Mouse (Mus musculus) c-Kit-positive CD71-negative TER-119-negative erythroid progenitor cells, embryonic 14.5 days (primary cell): ENCODE data around the gene Ltb.
A peak's percentile ranks its signal among the peaks of the same experiment; 100 is the strongest.

Experiments used
- DNase-seq: peaks from one replicate; pipeline ENCODE4 v3.0.0-alpha.2; 2013; ENCODE audit warnings: low read depth

Gene Ltb

DNA sequence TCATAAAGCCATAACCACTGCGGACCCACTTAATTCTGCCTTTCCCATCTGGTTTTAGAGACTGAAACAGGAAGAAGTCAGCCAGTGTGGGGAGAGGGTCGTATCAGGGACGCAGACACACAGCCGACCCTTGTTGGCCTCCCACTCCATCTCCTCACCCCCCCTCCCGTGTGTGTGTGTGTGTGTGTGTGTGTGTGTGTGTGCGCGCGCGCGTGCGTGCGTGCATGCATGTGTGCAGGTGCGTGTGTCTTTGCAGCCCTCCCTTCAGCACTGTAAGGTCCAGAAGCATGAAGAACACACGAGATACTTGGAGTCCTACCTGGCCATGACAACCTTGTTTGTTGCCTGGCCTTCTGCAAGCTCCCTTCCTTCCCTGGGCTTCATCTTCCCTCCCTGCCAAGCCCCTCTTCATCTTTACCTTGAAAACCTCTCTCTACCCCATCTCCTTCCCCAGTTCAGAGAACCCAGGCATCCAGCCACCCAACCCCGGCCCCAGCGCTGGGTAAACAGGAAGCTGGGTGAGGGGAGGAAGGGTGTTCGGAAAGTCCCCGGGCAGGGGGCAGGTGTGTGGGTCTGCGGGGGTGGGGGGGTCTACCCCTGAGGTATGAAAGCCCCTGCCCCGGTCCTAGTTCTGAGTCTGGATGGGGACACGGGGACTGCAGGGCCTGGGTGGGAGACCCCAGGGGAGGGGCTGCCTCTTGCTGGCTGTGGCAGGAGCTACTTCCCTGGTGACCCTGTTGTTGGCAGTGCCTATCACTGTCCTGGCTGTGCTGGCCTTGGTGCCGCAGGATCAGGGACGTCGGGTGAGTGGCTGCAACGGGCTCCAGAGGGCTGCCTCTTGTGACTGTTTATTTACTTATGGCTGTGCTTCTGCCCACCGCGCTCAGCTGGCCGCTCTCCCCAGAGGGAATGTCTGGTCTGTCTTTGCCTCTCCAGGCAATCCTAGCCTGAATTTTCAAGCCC, at the start of gene Ltb:
TSS of gene Ltb (plus strand) at position 559 of the 963 bp plus-strand sequence.
- no peak for DNase-seq

DNA sequence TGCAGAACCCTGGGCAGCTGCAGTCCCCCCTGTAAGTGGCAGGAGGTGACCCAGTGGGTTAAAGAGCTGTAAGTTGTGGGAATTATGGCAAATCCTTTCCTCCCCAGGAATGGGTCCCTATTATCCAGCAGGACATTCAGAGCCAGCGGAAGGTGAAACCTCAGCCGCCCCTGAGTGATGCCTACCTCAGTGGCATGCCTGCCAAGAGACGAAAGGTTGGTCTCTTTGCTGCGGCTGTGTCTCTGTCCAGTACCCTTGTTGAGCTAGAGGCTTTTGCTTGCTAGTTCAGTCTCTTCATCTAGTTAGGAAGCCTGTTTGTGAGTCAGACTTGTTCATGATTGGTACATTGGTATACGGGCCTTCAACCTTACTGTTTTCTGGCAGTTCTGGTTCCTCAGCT, 48.1 kb upstream of the Ltb start:
- DNase-seq: no peak

DNA sequence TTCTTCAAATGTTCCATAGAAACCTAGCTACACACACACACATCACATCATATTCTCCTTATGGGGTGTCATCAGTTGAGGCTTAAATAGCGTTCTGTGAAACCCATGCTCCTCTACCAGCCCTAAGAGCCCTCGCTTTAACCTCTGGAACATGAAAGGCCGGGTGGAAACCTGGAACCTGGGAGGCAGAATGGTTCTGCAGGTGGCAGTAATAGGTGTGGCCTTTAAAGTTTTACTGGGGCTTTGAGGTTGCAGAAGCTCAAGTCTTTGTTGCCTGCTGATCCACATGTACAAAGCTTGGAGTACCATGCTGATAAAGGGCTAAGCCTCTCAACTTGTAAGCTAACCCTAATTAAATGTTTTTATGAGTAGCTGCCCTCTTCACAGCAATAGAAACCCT, 46.9 kb upstream of the Ltb start:
- DNase-seq: no peak

DNA sequence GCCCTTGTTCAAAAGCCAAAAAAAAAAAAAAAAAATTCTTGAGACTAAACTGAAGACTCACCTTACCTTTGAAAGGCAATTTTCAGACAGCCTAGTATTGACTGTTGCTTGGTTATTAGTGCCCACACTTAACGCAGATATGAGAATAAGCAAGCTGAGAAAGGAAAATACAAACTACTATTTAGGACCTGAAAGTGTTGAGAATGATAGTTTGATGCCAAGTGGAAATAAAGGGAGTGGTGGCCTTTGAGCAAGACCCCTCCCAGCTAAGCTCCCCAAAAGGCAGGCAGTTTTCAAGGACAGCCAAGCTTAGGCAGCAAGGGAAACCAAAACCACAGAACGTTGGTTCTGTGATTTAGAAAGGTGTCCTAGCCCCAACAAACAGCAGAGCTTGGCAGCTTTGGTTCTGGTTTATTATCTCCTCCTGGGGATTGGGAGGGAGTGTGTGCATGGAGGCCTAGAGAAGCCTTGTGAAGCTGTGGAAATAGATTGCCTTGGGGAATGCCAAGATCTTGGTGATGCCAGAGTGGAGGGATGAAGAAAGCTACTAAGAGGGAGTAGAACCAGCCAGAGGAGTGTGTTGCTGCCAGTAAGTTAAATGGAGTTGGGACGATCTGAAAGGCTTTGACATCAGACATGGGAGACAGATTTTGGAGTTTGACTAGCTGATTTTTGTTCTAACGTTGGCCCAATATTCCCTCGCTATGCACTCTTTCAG, 46.2 kb upstream of the Ltb start:
- no peak for DNase-seq

DNA sequence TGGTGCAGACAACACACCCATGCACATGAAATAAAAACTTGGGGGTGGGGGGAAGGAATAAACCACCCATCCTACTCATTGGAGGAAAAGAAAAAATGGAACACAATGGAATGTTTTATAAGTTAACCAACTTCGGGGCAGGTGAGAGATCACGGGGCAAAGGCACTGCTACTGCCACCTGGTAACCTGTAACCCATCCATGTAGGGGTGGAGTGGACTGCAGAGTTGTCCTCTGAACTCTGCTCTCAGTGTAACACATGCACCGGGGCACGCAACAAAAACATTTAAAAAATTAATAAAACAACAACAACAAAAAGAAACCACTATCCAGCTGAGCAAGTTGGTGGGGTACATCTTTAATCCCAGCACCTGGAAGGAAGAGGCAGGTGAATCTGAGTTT, 42.1 kb upstream of the Ltb start:
- no peak for DNase-seq

DNA sequence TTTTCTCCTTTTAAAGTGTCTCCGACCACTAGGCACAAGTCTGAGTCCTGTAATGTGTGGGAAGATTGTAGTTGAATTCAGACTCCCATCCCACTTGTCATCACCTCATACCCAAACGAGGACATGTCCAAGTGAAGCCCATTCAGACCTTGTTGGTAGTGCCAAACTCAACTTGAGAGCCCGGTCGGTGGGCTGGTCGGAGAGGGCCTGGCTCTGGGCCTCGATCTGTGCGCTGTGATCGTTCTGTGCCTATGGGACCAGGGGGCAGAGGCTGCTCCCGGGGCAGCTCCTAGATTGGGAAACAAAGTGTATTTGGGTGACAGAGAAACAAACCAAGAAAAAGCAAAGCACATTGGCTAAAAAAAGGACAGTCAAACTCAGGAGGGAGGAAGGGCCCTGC, 41.2 kb upstream of the Ltb start:
- no peak for DNase-seq

DNA sequence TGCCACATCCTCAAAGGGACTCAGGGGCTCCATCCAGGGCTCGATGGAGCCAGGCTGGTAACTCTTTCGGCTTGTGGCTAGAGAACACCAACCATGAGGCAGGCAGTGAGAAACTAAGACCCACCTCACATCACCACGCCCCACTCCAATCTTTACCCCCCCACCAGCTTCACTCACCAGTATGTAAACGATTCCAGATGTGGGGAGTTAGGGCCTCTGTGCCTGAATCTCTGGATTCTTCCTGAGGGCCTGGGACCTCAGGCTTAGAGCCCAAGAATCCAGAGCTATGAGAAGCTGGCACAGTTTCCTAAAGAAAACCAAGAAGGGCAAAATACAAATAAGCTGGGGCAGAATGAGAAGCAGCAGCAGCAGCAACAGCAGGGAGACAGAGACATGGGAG, 40.3 kb upstream of the Ltb start:
- DNase-seq: no peak

DNA sequence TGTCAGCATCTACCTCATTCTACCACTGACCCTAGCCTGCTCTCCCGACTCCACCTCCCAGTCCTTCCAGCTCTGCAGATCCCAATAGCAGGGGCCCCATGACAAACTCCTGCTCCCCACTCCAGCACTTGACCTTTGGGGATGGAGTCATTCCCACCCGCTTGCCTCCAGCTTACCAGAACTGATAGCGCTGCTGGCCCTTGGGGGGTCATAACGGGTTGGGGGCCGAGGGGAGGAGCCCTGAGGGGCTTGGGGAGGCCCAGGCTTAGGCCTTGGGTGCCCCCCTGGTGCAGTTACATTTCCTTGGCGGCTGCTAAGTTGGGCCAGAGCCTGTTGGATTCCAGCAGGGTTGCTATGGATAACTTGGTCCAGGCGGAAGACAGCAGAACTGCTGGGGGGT, 39.6 kb upstream of the Ltb start:
- no peak for DNase-seq

DNA sequence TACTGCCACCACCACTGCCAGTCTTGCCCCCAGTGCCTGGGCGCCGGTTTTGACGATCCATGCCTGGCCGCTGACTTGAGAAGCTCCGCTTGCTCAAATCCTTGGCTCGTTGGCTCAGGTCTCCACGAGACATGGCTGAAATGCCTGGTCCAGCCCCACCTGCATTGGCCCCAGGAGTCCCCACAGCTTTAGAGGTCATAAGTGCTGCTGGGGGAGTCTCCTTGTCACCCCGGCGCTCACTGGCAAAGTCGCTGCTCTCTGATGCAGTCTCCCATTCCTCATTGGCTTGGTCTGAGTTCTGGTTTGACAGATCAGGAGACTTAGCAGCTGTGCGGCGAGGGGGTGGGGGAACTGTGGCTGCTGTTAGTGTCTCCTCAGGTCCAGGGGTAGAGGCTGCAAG, 38.8 kb upstream of the Ltb start:
- DNase-seq: no peak

DNA sequence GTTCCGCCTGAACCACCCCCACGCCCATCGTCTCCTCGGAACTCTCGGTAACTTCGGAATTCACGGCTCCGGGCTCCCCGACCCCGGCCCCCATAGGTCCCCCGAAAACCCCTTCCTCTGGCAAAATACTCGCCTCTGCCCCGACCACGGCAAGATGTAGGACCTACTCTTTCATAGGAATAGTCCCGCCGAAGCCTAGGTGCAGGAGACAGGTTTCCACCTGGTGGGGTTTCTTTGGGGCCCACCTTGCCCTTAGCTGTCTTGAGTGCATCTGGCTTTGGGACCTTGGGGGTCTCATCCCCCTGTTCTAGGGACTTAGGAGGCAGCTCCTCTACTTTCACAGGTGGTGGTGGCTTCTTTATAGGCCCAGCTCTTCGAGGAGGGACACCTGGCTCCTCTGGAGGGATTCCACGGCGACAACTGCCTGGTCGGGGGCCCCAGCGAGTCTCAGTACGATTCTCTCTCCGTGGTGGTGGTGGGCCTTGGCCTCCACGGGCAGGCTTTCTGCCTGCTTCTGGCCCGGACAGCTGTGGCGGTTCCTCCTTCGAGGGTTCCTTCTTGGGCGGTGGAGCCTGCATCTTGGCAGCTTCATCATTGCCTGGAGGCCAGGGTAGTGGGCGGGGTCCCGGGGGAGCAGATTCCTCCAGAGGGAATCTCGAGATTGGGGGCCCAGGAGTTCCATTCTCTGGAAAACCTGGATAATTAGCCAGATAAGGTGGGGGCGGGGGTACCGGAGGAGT, 37.6 kb upstream of the Ltb start:
- no peak for DNase-seq

DNA sequence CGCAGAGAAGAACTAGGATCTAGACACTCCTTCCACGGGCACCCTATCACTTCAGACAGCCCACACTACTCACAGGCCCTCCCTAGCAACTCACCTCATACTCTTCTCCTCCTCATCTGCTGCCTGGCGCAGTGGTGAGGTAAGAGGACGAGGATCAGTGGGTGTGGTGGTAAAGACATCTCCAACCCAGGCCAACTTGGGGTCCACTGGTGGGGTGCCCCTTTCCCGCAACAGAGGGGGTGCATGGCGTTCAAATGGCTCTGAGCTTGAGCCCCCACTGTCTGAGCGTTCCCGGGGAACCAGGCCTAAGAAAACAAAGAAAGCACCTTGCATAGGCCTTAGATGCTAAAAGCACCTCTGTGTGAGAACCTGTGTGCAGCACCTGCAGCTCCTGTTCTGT, 37.0 kb upstream of the Ltb start:
- DNase-seq: no peak

DNA sequence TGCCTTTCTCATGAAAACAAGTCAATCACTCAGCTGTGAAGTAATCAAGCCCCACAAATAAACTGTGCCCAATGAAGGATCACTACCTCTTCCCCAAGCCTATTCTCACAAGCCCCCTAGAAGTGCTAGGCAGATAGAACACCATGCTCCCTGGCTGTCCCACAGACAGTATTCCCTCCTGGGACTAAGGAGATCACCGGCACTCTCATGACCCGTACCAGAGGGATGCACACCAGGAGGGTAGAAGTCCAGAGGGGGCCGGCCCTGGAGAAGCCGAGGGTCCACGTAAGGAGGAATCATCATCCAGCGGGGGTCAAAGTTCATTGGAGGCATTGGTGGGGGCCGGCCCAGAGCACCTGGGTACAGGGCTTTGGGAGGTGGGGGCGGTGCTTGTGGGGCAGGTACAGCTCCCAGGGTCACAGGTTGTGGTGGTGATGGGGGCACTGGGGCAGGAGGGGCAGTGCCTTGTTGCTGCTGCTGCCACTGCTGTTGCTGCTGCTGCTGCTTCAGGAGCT, 36.5 kb upstream of the Ltb start:
- DNase-seq: no peak

DNA sequence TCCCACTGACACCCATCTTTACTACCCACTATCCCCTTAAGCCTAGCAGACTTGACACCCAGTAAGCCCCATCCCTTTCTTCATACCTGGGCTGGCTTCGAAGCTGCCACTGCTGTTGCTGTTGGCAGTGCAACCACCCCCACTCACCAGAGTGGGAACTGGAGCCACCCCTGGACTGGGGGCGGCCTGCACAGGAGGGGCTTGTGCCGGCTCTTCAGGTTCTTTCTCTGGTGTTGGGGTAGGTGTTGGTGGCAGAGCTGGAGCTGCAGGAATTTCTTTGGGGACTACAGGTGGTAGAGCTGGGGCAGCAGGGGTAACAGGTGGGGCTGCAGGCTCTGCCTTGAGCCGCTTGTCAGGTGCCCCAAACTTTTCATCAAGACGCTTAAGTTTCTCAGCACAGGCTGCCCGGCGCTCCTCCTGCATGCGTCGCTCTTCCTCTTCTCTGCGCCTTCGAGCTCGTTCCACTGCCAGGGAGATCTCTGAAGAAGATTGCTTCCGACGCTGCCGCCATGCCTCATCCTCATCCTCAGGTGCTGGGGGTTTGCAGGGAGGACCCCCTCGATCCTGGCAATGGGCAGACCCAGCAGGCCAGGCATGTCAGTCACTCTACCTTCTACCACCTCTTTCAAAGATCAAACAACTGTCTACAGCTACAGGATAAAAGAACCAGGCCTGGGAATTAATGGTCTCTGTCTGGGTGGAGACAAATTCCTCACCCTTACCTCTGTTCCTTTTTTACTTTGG, 35.2 kb upstream of the Ltb start:
- no peak for DNase-seq

DNA sequence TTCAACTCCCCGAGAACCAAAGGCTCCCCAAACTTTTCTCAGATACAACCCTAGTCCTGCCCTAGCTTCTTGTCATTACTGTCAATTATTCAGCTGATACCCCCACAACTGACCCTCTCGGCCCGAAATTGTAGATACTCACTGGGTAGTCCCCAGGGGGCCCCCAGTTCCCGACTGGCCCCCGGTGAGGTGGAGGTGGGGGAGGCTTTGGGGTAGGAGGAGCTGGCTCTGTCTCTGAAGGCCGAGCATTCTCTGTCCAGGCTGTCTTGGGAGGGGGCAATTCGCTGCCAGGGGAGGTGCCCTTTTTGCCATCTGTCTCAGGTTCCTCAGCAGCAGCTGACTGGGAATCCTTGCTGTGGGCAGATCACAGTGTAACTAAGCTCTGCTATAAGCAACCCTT, 34.6 kb upstream of the Ltb start:
- DNase-seq: no peak

DNA sequence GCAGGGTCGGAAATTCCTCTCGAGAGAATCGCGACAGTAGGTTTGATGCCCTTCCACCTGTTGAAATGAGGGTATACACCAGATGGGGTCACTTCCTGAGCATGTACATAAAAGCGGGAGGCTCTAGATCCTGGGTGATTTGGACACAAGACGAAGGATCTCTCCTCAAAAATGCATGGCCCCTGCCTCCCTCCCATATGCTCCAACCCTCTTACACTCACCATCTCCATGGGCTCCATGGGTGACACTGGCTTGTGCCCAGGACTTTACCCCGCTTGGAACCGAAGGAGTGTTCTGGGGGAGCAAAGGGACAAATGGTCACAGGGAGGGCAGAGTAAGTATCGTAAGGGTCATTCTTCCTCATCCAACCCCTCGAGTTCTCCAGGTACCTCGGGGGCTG, 32.8 kb upstream of the Ltb start:
- no peak for DNase-seq

DNA sequence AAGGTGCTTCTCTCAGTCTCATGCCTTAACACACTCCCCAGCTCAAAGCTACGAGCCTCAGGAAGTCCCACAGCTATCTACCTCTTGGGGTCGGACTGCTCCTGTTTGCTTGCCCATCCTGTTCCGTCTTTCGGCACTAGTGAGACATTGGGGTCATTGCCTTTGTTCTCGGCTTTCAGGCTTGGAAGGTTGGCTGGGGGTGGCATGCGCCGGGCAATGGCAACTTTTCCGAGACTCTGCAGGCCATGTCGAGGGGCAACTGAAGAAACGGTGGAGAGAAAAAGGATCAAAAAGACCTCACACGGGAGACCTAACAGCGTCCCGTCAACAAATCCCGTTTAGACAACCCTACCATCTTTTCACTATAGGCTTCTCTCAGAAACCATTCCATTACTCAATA, 32.1 kb upstream of the Ltb start:
- DNase-seq: no peak

DNA sequence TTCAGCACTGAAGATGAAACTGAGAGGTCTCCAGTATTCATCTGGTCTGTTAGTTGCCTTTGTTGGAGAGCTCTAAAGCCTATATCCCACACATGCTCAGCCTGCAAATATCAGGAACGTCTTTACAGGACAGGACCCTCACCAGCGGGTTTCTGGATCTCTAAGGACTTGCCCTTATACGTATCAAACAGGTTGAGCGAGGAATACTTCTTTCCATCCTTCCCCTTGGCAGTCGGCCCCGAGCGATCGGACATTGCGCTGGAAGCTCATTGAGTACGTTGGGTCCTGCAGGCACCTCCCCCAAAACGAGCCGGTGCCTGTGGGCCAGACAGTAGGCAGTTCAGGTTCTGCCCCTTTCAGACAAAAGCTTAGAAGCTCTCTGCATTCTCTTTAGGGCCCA, 31.5 kb upstream of the Ltb start:
- no peak for DNase-seq

DNA sequence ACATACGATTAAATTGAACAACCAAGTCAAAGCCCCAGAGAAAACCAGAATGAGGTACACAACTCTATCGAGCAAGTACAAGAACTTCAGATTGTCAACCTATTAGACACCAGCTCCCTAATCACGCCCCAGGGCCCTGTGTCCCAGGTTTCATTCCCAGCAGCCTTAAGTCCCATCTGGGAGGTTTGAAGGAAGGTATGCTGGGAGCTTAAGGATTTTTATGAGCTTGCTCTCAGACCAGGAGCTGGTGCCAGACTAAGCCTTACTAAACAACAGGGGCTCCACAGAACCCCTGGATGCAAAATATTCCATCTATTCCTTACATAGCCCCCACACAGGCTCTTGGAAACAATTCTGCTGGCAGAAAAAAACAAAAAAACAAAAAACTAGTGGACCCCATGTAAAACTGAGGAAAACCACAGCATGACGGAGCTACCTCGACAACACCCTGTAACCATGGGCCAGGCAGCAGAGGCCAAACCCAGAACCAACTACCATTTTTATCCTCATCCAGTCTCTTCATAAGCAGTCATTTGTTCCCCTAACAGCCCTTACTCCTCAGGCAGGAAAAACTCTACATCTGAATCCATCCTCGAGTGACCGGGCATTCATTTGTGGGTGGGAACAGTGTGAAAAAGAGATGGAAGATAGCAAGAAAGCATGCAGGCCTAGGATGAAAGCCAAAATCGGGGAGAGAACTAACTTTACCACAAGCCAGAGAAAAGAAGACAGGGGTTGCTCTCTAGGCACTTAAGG, 30.7 kb upstream of the Ltb start:
- no peak for DNase-seq

DNA sequence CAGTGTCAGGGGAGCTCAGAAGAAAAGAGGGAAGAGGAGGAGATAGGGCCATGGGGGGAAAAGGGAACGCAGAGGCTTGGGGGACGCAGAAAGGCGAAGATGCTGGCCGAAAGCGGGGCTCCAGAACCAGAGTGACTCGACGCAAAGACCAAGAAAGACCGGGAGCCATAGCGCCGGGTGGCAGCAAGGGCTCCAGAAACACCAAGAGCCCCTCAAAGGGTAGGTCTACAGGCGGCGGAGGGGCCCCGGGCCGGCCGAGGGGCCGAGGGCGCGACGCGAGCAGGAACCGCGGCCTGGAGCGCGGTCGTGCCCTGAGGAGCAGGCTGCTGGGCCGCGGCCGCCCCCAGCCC, 30.0 kb upstream of the Ltb start:
- DNase-seq: no peak

DNA sequence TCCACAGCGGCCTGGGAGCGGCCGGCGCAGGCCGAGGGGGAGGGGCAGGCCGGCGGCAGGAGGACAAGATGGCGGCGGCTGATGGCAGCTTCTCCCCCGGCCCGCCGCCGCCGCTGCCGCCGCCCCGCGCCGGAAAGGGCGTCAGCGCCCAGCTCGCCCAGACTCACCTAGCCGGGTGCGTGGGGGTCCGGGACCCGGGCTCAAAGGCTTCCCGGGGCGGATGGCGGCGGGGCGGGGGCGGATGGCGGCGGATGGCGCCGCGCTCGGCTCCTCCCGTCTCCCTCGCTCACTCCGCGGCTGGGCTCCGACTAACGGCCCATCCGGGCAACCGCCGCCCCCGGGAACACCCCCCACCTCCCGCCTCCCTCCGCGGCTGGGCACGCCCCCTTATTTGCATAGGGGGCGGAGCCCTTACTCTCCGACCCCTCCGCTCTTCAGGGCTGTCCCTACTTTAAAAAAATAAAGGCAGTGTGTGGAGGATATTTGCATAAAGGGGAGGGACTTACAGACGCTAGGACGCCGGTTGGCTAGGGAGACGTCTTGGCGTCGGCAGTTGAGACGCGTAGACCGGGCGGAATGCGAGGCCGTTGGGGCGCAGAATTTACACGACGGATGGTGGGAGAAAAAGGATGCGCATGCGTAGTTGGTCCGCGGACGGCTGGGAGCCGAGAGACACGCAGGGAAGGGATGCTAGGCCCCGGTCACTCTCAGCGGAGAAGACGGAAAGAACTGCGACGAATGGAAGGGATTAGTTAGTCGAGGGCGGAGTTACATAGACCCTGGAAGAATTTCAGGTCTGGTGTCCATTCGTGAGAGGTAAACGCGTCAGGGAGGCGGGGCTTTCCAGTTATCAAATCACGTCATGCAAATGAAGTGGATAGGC, 29.4 kb upstream of the Ltb start, which contains the start of gene Prrc2a:
TSS of gene Prrc2a (minus strand) at position 330 of the 883 bp plus-strand sequence.
- DNase-seq: peak; percentile 98
